Mouse (Mus musculus) brain, embryonic 14.5 days (tissue): ENCODE data around the gene Fam118b.

Experiments used
- CTCF ChIP-seq: fragments of 200-500 bp; IDR thresholded peaks from 2 replicates; pipeline ENCODE4 v1.5.1; 2012; ENCODE audit warnings: inconsistent platforms, mild to moderate bottlenecking, moderate library complexity, borderline replicate concordance; ENCODE audit not compliant: insufficient read depth, insufficient read length; ENCODE audit errors: extremely low read depth
- POLR2A ChIP-seq: fragments of 200-500 bp; IDR thresholded peaks from 2 replicates; pipeline ENCODE4 v1.6.1; 2012; ENCODE audit warnings: mild to moderate bottlenecking, inconsistent platforms, borderline replicate concordance; ENCODE audit not compliant: poor library complexity, insufficient read depth, insufficient read length, severe bottlenecking; ENCODE audit errors: extremely low read depth

DNA sequence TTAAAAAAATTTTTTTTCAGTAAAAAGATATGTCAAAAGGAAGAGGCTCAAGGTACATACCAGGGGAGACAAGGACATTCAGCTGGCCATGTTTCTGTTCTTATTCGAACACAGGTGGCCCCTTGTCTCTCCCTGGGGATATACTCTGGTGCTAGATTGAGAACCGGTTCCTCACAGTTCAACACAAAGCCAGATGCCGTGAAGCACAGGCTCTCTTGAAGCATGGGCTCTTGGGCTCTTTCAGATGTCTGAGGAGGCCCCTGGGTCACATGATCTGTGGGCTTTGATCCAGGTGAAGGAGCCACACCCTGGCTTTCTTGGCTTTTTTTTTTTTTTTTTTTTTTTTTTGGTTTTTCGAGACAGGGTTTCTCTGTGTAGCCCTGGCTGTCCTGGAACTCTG lies 81.2 kb downstream of the Fam118b start:
- TF ChIP-seq CTCF (no peak), POLR2A (no peak)
